ENCODE assay signal across 21 mouse cellular contexts in the genomic region with DNA sequence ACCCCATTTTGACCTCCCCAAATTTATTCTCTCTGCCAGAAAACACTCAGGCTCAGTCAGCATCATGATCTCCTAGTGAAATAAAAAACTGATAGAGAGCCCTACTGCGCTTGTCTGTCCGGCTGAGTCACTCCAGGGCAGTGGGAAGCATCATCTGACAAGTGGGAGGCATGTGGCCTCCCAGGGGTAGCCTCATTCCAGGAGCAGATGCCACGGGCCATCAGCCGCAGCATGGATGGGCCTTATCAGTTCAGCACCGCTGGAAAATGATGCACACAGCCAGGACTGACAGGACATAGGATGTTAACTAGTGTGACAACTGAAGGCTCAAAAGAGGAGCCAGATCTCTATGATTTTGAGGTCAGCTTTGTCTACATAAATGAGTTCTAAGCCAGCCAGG. TPM values are rescaled to one million over a fixed set of nuclear protein-coding genes. Genes with fewer than 3 reads are reported as not detected.
DNase-seq lines count a peak whose midpoint lies in the region; ATAC-seq and TF ChIP-seq lines count a peak whose summit lies in the region.
"Had no signal": no experiment of that assay in that cellular context is flagged by ENCODE, and none has a peak within 500 bp of the region (broad histone marks: within the 10 kb centered on the region; RNA-seq: fewer than 3 reads in every experiment).

No protein-coding gene starts in this region.

- TF ChIP-seq EP300 in heart, adult 2 months (IDR thresholded peaks at IDR 0.05; ENCODE audit: insufficient read depth, low read depth, low read length): no peak

- no peaks in the 10 kb centered on the region for H3K27me3 ChIP-seq in heart, embryonic 12.5 days (replicated peaks)
- no peaks in the 10 kb centered on the region for H3K27me3 ChIP-seq in heart, adult 2 months (ENCODE audit: control insufficient read depth, insufficient read depth, low read length)
- H3K27me3 ChIP-seq in megakaryocyte, embryonic 14.5 days (replicated peaks): no peaks in the 10 kb centered on the region
- H3K27me3 ChIP-seq in embryonic facial prominence, embryonic 10.5 days (replicated peaks; ENCODE audit: low read depth, poor library complexity, severe bottlenecking): no peaks in the 10 kb centered on the region
- H3K27me3 ChIP-seq: embryonic facial prominence, embryonic 13.5 days; forebrain, embryonic 12.5 days had no signal

- DNase-seq in heart, adult 2 months: no peak
- DNase-seq in Muller cell, postnatal 12 days (ENCODE audit: inconsistent ontology term): peak; percentile 42
- DNase-seq in spleen, postnatal 14 days (ENCODE audit: low spot score in 2 of 2): no peak
- no peak for DNase-seq in embryonic facial prominence, embryonic 10.5 days (ENCODE audit: low spot score)
- DNase-seq: adrenal gland, postnatal 10 days; B cell, adult 2 months; cerebellum, adult 11-12 months; cerebellum, adult 9-10 months; cerebellum, postnatal 25 days; gastrocnemius, postnatal 10 days; kidney, adult 8-10 months had no signal

- no peak overlapping the region for H3K4me2 ChIP-seq in heart, embryonic 12.5 days
- H3K4me2 ChIP-seq: embryonic facial prominence, embryonic 13.5 days; forebrain, embryonic 12.5 days; hindbrain, embryonic 14.5 days had no signal

- peaks cover 4% of the 10 kb centered on the region for H3K4me1 ChIP-seq in heart, embryonic 12.5 days (replicated peaks)
- H3K4me1 ChIP-seq in heart, adult 2 months (ENCODE audit: control insufficient read depth, insufficient read depth, low read length): no peaks in the 10 kb centered on the region
- H3K4me1 ChIP-seq in megakaryocyte, embryonic 14.5 days: peaks cover 79% of the 10 kb centered on the region
- H3K4me1 ChIP-seq in embryonic facial prominence, embryonic 10.5 days: no peaks in the 10 kb centered on the region
- H3K4me1 ChIP-seq: embryonic facial prominence, embryonic 13.5 days; forebrain, embryonic 12.5 days; hindbrain, embryonic 10.5 days had no signal

- no peak overlapping the region for H3K4me3 ChIP-seq in heart, embryonic 12.5 days
- no peak overlapping the region for H3K4me3 ChIP-seq in heart, adult 2 months
- peak overlapping the region; percentile 71 for H3K4me3 ChIP-seq in megakaryocyte, embryonic 14.5 days (replicated peaks)
- no peak overlapping the region for H3K4me3 ChIP-seq in embryonic facial prominence, embryonic 10.5 days
- H3K4me3 ChIP-seq: embryonic facial prominence, embryonic 13.5 days; forebrain, embryonic 12.5 days; hindbrain, embryonic 10.5 days had no signal

- H3K36me3 ChIP-seq in heart, embryonic 12.5 days: peaks cover 15% of the 10 kb centered on the region
- no peaks in the 10 kb centered on the region; the same call in 1 of the 2 replicates for H3K36me3 ChIP-seq in heart, adult 2 months (ENCODE audit: control insufficient read depth, insufficient read depth, low read length)
- H3K36me3 ChIP-seq in megakaryocyte, embryonic 14.5 days (replicated peaks; ENCODE audit: low read length): peaks cover 9% of the 10 kb centered on the region
- H3K36me3 ChIP-seq in embryonic facial prominence, embryonic 10.5 days (replicated peaks): peaks cover 59% of the 10 kb centered on the region

- 22% methylated on average over 5 of the region's 5 CpGs for WGBS in heart, embryonic 12.5 days
- 43% methylated on average over 5 of the region's 5 CpGs for WGBS in heart, adult 2 months
- WGBS in embryonic facial prominence, embryonic 10.5 days: 82% methylated on average over 5 of the region's 5 CpGs

- intact Hi-C loops in heart, adult 2 months (cut with DNase I): no loop called here

- TF ChIP-seq POLR2A in heart, adult 2 months (IDR thresholded peaks at IDR 0.05; ENCODE audit: insufficient read depth, low read depth, low read length): no peak

- no peaks in the 10 kb centered on the region for H3K9me3 ChIP-seq in heart, embryonic 12.5 days (replicated peaks)
- no peaks in the 10 kb centered on the region for H3K9me3 ChIP-seq in megakaryocyte, embryonic 14.5 days
- H3K9me3 ChIP-seq in embryonic facial prominence, embryonic 10.5 days: no peaks in the 10 kb centered on the region
- H3K9me3 ChIP-seq: embryonic facial prominence, embryonic 13.5 days; forebrain, embryonic 12.5 days; hindbrain, embryonic 10.5 days had no signal

- H3K27ac ChIP-seq in heart, embryonic 12.5 days (ENCODE audit: poor library complexity, severe bottlenecking): no peak overlapping the region
- H3K27ac ChIP-seq in heart, adult 2 months: no peak overlapping the region
- no peak overlapping the region for H3K27ac ChIP-seq in embryonic facial prominence, embryonic 10.5 days (replicated peaks)
- H3K27ac ChIP-seq: embryonic facial prominence, embryonic 13.5 days; forebrain, embryonic 12.5 days; hindbrain, embryonic 10.5 days; hindbrain, embryonic 14.5 days had no signal

- H3K79me2 ChIP-seq in heart, adult 2 months (replicated peaks; ENCODE audit: control insufficient read depth, insufficient read depth, low read length): no peaks in the 10 kb centered on the region

- TF ChIP-seq CTCF in heart, adult 2 months (IDR thresholded peaks at IDR 0.05): no peak

- ATAC-seq in heart, embryonic 12.5 days (ENCODE audit: insufficient number of reproducible peaks, low FRiP score): no peak
- ATAC-seq in megakaryocyte, adult 5-6 weeks (ENCODE audit: poor library complexity, severe bottlenecking): no peak
- ATAC-seq: forebrain, embryonic 16.5 days; inflammation-experienced regulatory T-cells, adult 6 months; intestine, postnatal 0 days had no signal

- peak overlapping the region; percentile 50; the same call in 1 of the 2 replicates for H3K9ac ChIP-seq in heart, embryonic 12.5 days
- no peak overlapping the region for H3K9ac ChIP-seq in heart, adult 2 months (ENCODE audit: low read depth, low read length)
- H3K9ac ChIP-seq: embryonic facial prominence, embryonic 13.5 days; forebrain, embryonic 12.5 days; hindbrain, embryonic 14.5 days had no signal

RNA-seq across cellular contexts. Expression of a gene that starts 11.2 kb away (rescaled TPM):
- 37.9 and 45.9 TPM in 2 replicates for polyA plus RNA-seq in heart, embryonic 12.5 days (2016; fragmentation: Nextera tagmentation; extraction: Ambion mirVana)
- 1 to 10 TPM; 7.7 TPM for total RNA-seq in heart, adult 2 months (2021)
- polyA plus RNA-seq in heart, adult 2 months (2012; rRNA removed): 5.2 and 6.0 TPM in 2 replicates
- polyA plus RNA-seq in megakaryocyte, embryonic 14.5 days (2012; ENCODE audit: insufficient read depth, low replicate concordance): 4.8 and 8.7 TPM in 2 replicates
- 24.7 and 31.9 TPM in 2 replicates for total RNA-seq in megakaryocyte, adult 5-6 weeks (2015)
- total RNA-seq in megakaryocyte, adult 5-6 weeks (2017): 34.9 and 35.8 TPM in 2 replicates
- polyA plus RNA-seq in embryonic facial prominence, embryonic 10.5 days (2016; fragmentation: Nextera tagmentation; extraction: Ambion mirVana): 71.0 and 72.1 TPM in 2 replicates

RNA-seq across cellular contexts. Expression of a gene that starts 17.7 kb away (rescaled TPM):
- polyA plus RNA-seq in heart, embryonic 12.5 days (2016; fragmentation: Nextera tagmentation; extraction: Ambion mirVana): 26.6 and 27.8 TPM in 2 replicates
- 10 to 100 TPM; 20.3 to 21.3 TPM for total RNA-seq in heart, adult 2 months (2021)
- polyA plus RNA-seq in heart, adult 2 months (2012; rRNA removed): 9.8 and 15.9 TPM in 2 replicates
- polyA plus RNA-seq in megakaryocyte, embryonic 14.5 days (2012; ENCODE audit: insufficient read depth, low replicate concordance): 1.8 TPM in 1 of 2 replicates, not detected in the other
- 49.4 and 51.6 TPM in 2 replicates for total RNA-seq in megakaryocyte, adult 5-6 weeks (2015)
- 47.6 and 48.0 TPM in 2 replicates for total RNA-seq in megakaryocyte, adult 5-6 weeks (2017)
- polyA plus RNA-seq in embryonic facial prominence, embryonic 10.5 days (2016; fragmentation: Nextera tagmentation; extraction: Ambion mirVana): 32.1 and 34.3 TPM in 2 replicates

RNA-seq across cellular contexts. Expression of a gene that starts 27.6 kb away (rescaled TPM):
- 15.3 and 17.0 TPM in 2 replicates for polyA plus RNA-seq in heart, embryonic 12.5 days (2016; fragmentation: Nextera tagmentation; extraction: Ambion mirVana)
- 10 to 100 TPM; 22.0 to 26.9 TPM for total RNA-seq in heart, adult 2 months (2021)
- polyA plus RNA-seq in heart, adult 2 months (2012; rRNA removed): 22.5 and 25.7 TPM in 2 replicates
- polyA plus RNA-seq in megakaryocyte, embryonic 14.5 days (2012; ENCODE audit: insufficient read depth, low replicate concordance): 22.1 and 77.4 TPM in 2 replicates
- 21.7 and 26.3 TPM in 2 replicates for total RNA-seq in megakaryocyte, adult 5-6 weeks (2015)
- total RNA-seq in megakaryocyte, adult 5-6 weeks (2017): 11.3 and 18.9 TPM in 2 replicates
- 29.4 and 29.9 TPM in 2 replicates for polyA plus RNA-seq in embryonic facial prominence, embryonic 10.5 days (2016; fragmentation: Nextera tagmentation; extraction: Ambion mirVana)
